Mouse (Mus musculus): ENCODE measurements around the gene Kcns3. TPM values are rescaled to one million over a fixed set of nuclear protein-coding genes. Genes with fewer than 3 reads are reported as not detected.

The Kcns3 gene
- total RNA-seq (2023), result not detected

GRCm38 (mm10) chr12:11151015-11151414, at the start of gene Kcns3:
Gene Kcns3, minus strand, starts transcription at chr12:11151056.

Other genes starting within 250 kb of the Kcns3 start
- gene Msgn1, start 57.9 kb upstream of the Kcns3 start, total RNA-seq (2023), result not detected
- 3.1 TPM for gene Gen1, start 114.7 kb upstream of the Kcns3 start, total RNA-seq (2023)
- gene Smc6, start 114.8 kb upstream of the Kcns3 start, total RNA-seq (2023), result 137 TPM